Mouse (Mus musculus): ENCODE results near the gene Gba.
"Not testable (repeated sequence)": the region's sequence is repeated elsewhere in the genome, so short reads cannot be mapped to it uniquely, and the experiment has no call there.

Gene Gba

GRCm38 (mm10) chr3:89216407-89216806 is 13.7 kb downstream of the Gba start:
- not testable (repeated sequence) for DNase-seq

GRCm38 (mm10) chr3:89218271-89218670 is 15.5 kb downstream of the Gba start:
- no peak for DNase-seq

DNA sequence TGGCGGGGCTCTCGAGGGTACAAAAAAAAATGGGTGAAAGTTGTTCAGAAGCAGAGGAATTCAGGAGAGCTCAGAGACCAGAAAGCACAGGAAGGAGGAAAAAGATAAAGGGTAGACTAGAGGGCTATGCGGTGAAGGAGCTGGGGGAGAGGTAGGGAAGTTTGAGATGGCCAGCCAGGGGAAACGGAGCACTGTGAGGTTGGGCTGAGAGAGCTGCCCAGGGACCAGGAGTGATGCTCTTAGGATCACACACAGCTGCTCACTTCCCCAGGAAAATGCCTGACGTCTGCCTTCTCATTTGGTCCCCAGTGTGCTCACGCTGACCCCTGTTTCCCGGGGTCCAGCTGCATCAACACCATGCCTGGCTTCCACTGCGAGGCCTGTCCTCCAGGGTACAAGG is 16.8 kb downstream of the Gba start:
- no peak for DNase-seq

GRCm38 (mm10) chr3:89221167-89221566 is 18.4 kb downstream of the Gba start:
- no peak for DNase-seq

GRCm38 (mm10) chr3:89224796-89225195 is 22.1 kb downstream of the Gba start:
- DNase-seq: no peak

GRCm38 (mm10) chr3:89225321-89225815 is 22.6 kb downstream of the Gba start:
- DNase-seq: no peak

DNA sequence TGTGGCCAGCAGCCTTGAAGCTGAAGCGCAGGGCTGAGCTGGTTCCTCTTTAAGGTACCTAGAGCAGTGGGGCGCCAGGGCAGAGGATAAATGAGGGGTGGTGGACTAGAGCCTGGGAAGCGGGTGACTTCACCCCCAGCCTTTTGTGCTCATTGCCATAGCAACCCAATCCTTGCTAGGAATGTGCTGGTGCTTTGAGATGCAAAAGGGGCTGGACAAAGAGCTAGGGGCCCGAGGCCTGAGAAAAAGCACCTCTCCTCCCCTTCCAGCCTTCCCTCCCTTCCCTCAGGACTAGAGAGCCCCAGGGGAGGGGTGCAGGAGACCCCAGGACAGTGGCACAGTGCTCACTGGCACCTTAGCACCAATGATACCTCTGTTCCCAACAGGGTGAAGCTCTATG is 23.2 kb downstream of the Gba start:
- no peak for DNase-seq

DNA sequence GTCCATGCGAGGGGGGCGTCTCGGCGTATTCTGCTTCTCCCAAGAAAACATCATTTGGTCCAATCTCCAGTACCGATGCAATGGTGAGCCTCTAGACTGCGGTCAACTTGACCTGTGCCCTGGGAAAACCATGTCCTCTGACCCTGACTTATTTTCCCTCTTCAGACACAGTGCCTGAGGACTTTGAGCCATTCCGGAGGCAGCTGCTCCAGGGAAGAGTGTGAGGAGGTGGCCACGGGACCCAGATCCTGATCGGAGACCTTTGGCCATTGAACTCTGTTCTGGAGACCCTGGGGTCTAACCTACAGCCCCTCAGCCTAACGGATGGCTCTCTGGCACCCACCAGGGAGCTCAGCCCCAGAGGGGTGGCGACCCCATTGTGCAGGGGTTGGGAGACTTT is 23.6 kb downstream of the Gba start:
- no peak for DNase-seq

DNA sequence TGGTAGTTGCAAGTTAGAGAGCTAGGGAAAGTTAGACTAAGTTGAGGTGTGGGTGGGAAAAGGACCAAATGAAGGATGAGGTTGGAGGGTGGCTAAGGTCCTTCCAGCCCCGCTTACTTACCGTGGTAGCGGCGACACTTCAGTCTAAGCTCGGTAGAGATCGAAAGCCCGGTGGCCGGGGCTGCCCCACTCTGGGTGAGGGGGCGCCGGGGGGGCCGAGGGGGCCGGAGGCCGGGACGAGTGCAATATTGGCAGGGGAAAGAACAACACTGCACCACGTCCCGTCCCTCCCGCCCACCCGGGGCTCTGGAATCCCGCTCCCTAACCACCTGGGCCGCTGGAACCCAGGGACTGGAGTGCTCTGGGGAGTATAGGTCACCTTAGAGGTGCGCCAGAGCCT is 24.2 kb downstream of the Gba start, which contains the start of gene Mtx1:
Gene Mtx1 (minus strand): TSS at position 189 of the 400 bp plus-strand sequence.
- no peak for DNase-seq

GRCm38 (mm10) chr3:89227307-89228179 is 24.8 kb downstream of the Gba start:
- peak; percentile 92 for DNase-seq

GRCm38 (mm10) chr3:89228180-89228549 is 25.4 kb downstream of the Gba start:
- DNase-seq: peak; percentile 93

DNA sequence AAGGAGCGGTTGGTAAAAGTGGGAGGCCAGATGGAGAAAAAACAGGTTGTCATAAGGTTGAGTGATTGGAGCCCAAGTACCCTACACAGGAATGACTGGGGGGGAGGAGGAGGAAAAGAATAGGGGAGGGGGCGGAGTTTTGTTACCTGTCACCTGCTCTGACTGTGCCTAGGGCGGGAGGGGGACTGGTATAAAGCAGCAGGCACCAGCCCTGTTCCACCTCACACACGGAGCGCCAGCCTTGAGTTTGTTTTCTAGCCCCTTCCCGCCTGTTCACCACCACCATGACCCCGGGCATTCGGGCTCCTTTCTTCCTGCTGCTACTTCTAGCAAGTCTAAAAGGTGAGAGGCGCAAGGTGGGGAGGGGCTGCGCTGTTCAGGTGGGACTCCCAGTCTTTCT is 26.1 kb downstream of the Gba start, which contains the start of gene Muc1:
Gene Muc1 (plus strand): TSS at position 222 of the 400 bp plus-strand sequence.
- DNase-seq: peak; percentile 68

DNA sequence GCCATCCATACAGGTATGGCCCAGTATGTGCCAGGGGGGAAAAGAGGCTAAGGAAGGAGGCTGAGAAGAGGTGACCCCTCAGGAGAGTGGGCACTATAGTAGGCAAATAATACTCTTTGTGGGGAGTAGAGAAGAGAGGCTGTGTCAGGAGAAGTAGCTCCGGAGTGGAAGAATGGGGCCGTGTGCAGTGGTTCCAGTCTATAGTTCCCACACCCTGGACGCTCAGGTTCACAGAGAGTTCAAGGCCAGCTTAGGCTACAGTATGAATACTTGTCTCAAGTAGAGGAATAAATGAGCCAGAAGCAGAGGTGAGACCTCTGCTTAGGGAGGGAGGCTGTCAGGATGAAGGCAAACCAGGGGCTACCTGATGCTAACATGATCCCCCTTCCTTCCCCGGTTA is 26.5 kb downstream of the Gba start:
- DNase-seq: no peak

DNA sequence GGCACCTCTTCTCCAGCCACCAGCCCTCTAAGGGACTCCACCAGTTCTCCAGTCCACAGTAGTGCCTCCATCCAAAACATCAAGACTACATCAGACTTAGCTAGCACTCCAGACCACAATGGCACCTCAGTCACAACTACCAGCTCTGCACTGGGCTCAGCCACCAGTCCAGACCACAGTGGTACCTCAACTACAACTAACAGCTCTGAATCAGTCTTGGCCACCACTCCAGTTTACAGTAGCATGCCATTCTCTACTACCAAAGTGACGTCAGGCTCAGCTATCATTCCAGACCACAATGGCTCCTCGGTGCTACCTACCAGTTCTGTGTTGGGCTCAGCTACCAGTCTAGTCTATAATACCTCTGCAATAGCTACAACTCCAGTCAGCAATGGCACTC is 27.8 kb downstream of the Gba start:
- DNase-seq: no peak

DNA sequence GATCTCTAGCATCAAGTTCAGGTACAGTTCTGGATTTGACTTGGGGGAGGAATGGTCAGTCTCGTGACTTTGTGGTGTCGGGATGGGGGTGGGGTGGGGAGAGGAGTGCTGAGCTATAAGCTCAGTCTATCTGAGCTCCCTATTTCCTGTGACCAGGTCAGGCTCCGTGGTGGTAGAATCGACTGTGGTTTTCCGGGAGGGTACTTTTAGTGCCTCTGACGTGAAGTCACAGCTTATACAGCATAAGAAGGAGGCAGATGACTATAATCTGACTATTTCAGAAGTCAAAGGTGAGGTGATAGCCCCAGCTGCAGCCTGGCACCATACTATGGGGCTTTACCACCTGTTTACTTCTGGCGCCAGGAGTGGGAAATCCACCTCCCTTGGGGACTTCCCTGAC is 28.6 kb downstream of the Gba start:
- no peak for DNase-seq

DNA sequence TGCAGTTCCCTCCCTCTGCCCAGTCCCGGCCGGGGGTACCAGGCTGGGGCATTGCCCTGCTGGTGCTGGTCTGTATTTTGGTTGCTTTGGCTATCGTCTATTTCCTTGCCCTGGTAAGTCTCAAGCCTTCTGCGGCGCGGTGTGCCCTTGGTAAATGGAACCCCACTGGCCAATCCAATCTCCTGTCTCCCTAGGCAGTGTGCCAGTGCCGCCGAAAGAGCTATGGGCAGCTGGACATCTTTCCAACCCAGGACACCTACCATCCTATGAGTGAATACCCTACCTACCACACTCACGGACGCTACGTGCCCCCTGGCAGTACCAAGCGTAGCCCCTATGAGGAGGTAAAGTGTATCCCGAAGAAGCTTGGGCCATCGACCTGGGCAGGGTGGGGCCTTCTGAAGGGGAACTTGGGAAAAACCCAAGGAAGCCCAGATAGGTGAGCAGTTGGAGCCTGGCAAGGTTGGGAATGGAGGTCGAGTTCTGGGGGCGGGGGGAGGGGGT is 29.1 kb downstream of the Gba start:
- DNase-seq: no peak

DNA sequence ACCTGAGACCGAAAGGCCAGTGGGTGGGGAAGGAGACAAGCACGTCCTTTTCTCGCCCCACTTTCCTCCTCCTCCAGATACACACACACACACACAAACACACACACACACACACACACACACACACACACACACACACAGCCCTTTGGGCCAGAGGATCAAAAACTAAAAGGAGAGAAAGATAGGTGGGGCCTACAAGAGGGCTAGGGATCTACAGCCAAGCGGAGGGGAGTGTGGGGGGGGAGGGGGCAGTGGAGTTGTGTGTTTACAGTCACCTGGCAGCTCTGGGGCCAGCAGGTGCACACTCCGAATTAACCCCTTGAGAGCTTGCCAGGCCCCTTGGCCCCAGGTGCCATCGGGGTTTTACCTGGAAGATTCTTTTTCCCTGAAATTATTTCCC is 29.9 kb downstream of the Gba start:
- no peak for DNase-seq

- DNase-seq: peak; percentile 52
Observed at GRCm38 (mm10) chr3:89233562-89234110, 30.9 kb downstream of the Gba start.

DNA sequence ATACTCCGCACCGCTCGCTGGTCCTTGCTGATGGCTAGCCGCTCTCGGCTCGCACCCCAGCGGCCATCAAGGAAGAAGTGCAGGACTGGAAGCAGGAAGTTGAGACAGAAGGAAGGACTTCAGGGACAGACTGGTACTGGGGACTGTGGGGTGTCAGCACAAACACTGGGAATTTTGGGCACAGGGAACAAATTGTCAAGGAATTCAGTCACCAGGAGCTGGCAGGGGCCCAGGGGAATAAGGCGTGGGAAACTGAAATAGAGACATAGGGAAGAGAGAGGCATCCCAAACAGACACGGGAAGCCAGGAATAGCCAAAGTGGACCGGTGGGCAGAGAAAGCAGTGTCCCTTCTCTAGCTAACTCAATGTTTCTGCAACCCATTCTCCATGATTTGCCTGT is 33.8 kb downstream of the Gba start:
- DNase-seq: no peak

- no peak for DNase-seq
Observed at GRCm38 (mm10) chr3:89237682-89238081, 35.0 kb downstream of the Gba start.

GRCm38 (mm10) chr3:89238494-89238893 is 35.8 kb downstream of the Gba start:
- no peak for DNase-seq

- DNase-seq: peak; percentile 71
Observed at GRCm38 (mm10) chr3:89242331-89242895, 39.7 kb downstream of the Gba start.

DNA sequence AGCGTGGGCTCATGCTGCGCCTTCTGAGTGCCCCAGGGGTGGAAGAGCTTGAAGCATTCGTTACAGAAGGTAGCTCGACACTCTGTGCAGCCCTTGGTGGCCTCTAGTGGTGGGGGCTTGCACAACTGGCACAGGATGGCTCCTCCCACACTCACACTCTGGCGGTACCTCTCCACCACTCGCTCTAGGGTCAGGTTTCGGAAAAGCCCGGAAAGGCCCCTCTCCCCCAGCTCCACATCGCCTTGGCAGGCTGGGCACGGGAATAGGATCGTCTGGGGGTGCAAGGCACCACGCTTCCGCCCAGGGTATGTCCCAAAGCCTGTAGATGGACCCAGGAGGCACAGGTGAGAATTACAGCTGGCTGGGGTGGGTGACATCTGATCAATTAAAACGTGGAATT is 40.9 kb downstream of the Gba start:
- DNase-seq: peak; percentile 76

All from kidney, postnatal 14 days (tissue).